Mouse (Mus musculus) spleen, adult 2 months (tissue): ENCODE measurements around the gene Gm9999. TPM values are rescaled to one million over a fixed set of nuclear protein-coding genes. Genes with fewer than 3 reads are reported as not detected.
A peak's percentile ranks its signal among the peaks of the same experiment; 100 is the strongest.

Experiments
- DNase-seq, 2 experiments: peaks; one replicate each; pipeline versions ENCODE4 v3.0.0 to v3.0.0-alpha.2; 2012 to 2021; ENCODE audit warnings: low spot score in 2 of 2, low read depth in 1 of 2
- H3K27ac ChIP-seq: fragments of 200-500 bp; 2 replicates; pipeline ENCODE4 v1.5.1; 2012; ENCODE audit warnings: low read length, inconsistent platforms; ENCODE audit not compliant: insufficient read depth
- H3K27me3 ChIP-seq: fragments of 200-500 bp; 2 replicates; pipeline ENCODE4 v1.6.1; 2012; ENCODE audit warnings: mild to moderate bottlenecking, moderate library complexity, low read length, inconsistent platforms; ENCODE audit not compliant: control insufficient read depth, insufficient read depth
- H3K36me3 ChIP-seq: fragments of 200-500 bp; 2 replicates; pipeline ENCODE4 v1.6.1; 2012; ENCODE audit warnings: mild to moderate bottlenecking, low read length, inconsistent platforms; ENCODE audit not compliant: control insufficient read depth, insufficient read depth
- H3K4me1 ChIP-seq: fragments of 200-500 bp; 2 replicates; pipeline ENCODE4 v1.6.1; 2011; ENCODE audit warnings: inconsistent platforms; ENCODE audit not compliant: control insufficient read depth, insufficient read depth, insufficient read length
- H3K4me3 ChIP-seq: fragments of 200-500 bp; 2 replicates; pipeline ENCODE4 v1.5.1; 2011; ENCODE audit warnings: mild to moderate bottlenecking, inconsistent platforms; ENCODE audit not compliant: insufficient read depth, insufficient read length; ENCODE audit errors: extremely low read depth
- CTCF ChIP-seq: fragments of 200-500 bp; IDR thresholded peaks from 2 replicates; pipeline ENCODE4 v1.5.1; 2011; ENCODE audit warnings: mild to moderate bottlenecking, inconsistent platforms; ENCODE audit not compliant: insufficient read depth, insufficient read length, insufficient replicate concordance; ENCODE audit errors: extremely low read depth
- POLR2A ChIP-seq: fragments of 200-500 bp; IDR thresholded peaks from 2 replicates; pipeline ENCODE4 v1.6.1; 2011; ENCODE audit warnings: low read depth, low read length, inconsistent platforms
- WGBS: fragments of 180-500 bp; shearing (Covaris S2); methylation state at CpG from one replicate; pipeline ENCODE4 v1.1.7; 2018; 5-methylcytosine and 5-hydroxymethylcytosine counted together
- polyA plus RNA-seq: library from polyadenylated mRNA; depleted of rRNA; stranded (reverse); fragments of >200 nt; gene quantifications from 2 replicates; pipeline ENCODE4 v1.2.3, GENCODE M21; 2012

The Gm9999 gene
- polyA plus RNA-seq, 1 experiment = not detected

DNA sequence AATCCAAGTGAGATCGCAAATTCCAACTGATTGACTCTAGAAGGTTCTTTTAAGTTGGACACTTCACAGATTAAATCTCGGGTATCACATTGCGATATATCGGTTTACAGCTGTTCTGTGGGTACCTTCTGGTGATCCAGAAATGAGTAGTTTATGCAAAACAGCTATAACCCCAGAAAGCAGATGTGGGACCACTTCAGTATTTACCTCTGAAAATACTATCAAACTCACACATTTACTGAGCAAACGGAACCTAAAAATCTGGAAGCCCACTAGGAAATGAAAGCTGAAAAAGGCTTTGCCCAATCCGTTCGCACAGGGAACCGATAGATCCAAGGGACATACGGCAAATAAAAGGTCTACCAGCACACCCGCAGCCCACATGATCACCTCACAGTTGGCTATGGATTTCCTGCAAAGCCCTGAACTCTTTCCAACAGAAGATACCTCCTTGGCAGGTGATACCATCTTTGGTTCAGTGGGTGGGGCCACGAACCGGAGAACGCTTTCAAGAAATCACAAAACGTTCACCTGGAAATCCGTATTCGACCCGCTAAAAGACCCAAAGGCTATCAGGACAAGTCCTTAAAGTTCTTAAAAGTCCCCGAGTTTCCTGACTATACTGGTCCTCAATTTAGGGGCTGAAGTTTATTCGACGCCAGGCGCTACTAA, 23.9 kb downstream of the Gm9999 start:
- Histone ChIP-seq H3K27me3 (no peaks in the 10 kb centered on the region), H3K4me3 (peak overlapping the region; percentile 79), H3K36me3 (no peaks in the 10 kb centered on the region), H3K27ac (peak overlapping the region; percentile 89), H3K4me1 (peaks cover 4% of the 10 kb centered on the region; the same call in 1 of the 2 replicates)
- 5% methylated on average over 21 of the region's 21 CpGs for WGBS
- no peak for DNase-seq
- TF ChIP-seq CTCF = no peak
- TF ChIP-seq POLR2A = no peak

DNA sequence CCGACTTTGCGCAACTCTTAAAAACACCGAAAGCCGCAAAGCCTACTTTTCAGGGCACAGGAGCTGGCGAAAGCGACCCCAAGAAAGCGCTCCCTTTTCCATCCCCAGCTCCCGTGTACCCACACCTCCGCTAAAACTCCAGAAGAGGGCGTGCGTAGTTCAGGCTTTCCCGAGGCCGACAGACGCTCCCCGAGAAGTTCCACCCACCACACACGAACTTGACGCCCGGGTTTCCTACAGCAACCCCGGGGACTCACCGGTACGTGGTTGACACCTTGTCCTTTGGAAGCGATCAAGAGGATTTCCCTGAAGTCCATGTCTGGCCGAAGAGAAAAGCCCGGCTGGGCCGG, 24.4 kb downstream of the Gm9999 start:
- no peaks in the 10 kb centered on the region for H3K36me3 ChIP-seq
- no peak for DNase-seq
- peak overlapping the region; percentile 89 for H3K27ac ChIP-seq
- under 1% methylated on average over 25 of the region's 25 CpGs for WGBS
- peaks cover 4% of the 10 kb centered on the region; the same call in 1 of the 2 replicates for H3K4me1 ChIP-seq
- H3K4me3 ChIP-seq = peak overlapping the region; percentile 79
- H3K27me3 ChIP-seq = no peaks in the 10 kb centered on the region
- TF ChIP-seq POLR2A (no peak), CTCF (peak; percentile 33; the same call in 1 of the 2 replicates)

DNA sequence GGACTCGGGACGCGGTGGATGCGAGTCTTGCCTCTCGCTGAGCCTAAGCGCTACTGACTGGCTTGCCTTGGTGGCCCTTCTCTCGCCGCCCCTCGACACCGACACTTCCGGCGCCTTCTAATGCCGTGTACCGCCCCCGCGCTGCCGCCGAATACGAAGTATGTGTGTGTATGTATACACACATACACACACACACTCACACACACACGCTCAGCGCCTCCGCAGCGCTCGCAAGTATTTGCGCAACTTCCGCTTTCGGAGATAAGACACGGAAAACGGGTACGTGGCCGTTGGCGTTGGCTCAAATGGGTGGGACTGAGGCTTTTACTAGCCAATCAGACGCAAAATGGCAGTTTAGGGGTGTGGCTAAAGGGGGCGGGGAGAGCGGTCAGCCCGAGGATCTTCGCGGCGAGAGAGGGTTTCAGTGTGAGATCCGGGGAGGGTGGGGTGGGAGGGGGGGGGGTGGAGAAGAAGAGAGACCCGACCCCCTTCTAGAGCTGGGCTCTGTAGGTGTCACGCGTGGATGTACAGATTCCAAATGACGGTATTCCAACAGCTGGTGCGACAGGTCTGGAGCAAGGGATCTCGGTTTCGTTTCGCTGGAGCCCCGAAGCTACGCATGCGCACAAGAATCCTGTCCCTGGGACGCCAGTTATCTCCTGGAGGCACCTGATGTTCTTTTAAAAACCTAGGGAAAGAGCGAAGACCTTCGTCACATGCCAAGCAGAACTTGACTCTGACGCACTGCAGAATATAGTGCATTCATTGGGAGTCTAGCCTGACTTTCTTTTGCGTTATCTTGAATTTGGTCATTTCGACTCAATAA, 25.0 kb downstream of the Gm9999 start, which contains the start of gene Spty2d1:
Gene Spty2d1, minus strand, starts transcription at position 244 of the 826 bp plus-strand sequence.
- peak within 1 kb of the TSS; percentile 79 for H3K4me3 ChIP-seq
- H3K27ac ChIP-seq = peak within 1 kb of the TSS; percentile 89
- WGBS = under 1% methylated on average over 57 of the region's 57 CpGs
- peak; percentile 95 to 99 for DNase-seq
- peaks cover 8% of the 10 kb centered on the region for H3K4me1 ChIP-seq
- TF ChIP-seq POLR2A (peak; percentile 39; the same call in 1 of the 2 replicates), CTCF (no peak)
- no peaks in the 10 kb centered on the region for H3K36me3 ChIP-seq
- no peaks in the 10 kb centered on the region for H3K27me3 ChIP-seq

DNA sequence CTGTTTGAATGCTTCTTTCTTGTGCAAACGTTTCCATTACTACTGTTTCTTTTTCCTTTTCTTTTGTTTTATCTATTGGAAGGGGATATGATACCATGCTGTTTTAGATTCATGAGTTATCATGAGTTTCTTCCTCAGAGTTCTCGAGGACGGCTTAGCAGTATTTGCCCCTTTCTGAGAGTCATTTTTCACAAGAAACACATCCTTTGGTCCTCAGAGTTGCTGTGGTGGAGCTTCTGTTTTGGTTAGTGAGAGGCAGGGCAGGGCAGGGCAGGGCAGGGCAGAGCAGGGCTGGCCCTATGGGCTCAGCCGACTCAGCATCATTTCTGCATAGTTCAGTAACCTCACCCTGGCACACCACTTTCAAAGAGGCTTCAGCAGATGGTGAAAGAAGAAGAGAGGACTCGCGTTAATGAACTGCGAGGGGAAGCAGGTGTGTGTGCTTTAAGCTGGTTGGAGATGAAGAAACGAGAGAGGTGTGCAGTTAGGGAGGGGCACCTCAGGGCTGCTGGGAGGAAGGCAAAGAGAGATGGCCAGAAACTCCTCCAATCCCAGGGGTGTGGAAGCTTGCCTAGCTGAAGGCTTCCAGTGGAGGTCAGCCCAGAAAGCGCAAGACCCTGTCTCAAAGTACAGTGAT, 29.9 kb downstream of the Gm9999 start:
- no peaks in the 10 kb centered on the region for H3K27me3 ChIP-seq
- peaks cover 21% of the 10 kb centered on the region for H3K4me1 ChIP-seq
- no peak overlapping the region for H3K4me3 ChIP-seq
- 14% methylated on average over 9 of the region's 9 CpGs for WGBS
- DNase-seq = peak in 1 of 2 experiments; percentile 13
- TF ChIP-seq POLR2A (no peak), CTCF (no peak)
- no peaks in the 10 kb centered on the region for H3K36me3 ChIP-seq
- H3K27ac ChIP-seq = peak overlapping the region; percentile 51

DNA sequence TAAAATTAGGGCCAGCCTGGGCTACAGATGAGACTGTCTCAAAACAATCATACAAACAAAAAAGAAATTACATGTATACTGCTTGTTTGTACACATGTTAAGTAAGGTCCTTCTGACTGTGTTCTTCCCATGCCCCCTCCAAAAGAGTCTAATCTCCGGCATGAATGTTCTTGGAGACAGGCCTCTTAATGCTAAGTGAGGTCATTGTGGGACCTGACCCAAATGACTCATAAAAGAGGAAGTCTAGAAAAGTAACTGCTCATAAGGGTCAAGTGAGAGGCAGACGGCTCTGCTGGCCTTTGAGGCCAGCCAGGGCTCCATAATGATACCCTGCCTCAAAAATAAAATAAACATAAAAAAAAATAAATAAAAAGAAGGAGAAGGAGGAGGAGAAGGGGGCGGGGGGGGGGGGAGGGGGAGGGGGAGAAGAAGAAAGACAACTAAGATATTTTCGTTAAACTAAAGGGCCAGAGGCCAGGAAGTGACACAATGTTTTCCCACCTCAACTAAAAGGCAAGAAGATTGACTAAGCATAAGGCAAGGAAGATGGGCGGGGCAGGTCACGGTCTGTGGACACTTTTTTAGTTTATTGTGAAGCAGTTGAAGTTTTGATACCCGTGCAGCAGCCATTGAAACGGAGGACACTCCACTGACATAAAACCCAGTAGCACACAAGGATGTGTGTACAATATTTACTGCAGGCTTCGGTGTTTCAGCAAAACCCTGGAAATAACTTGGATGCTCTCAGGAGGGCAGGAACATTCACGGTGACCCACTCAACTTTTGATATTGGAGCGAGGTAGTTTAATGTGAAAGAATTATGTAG, 31.4 kb downstream of the Gm9999 start:
- peak overlapping the region; percentile 26; the same call in 1 of the 2 replicates for H3K27ac ChIP-seq
- 30% methylated on average over 11 of the region's 11 CpGs for WGBS

More for the DNA sequence above, 31.4 kb downstream of the Gm9999 start:
- peak in 1 of 2 experiments; percentile 24 for DNase-seq
- Histone ChIP-seq H3K27me3 (no peaks in the 10 kb centered on the region), H3K4me3 (no peak overlapping the region), H3K4me1 (peaks cover 20% of the 10 kb centered on the region), H3K36me3 (no peaks in the 10 kb centered on the region)
- TF ChIP-seq CTCF = no peak
- no peak for TF ChIP-seq POLR2A
